Mouse (Mus musculus): Measurements from ENCODE around the gene Adgrb2.

The Adgrb2 gene

DNA sequence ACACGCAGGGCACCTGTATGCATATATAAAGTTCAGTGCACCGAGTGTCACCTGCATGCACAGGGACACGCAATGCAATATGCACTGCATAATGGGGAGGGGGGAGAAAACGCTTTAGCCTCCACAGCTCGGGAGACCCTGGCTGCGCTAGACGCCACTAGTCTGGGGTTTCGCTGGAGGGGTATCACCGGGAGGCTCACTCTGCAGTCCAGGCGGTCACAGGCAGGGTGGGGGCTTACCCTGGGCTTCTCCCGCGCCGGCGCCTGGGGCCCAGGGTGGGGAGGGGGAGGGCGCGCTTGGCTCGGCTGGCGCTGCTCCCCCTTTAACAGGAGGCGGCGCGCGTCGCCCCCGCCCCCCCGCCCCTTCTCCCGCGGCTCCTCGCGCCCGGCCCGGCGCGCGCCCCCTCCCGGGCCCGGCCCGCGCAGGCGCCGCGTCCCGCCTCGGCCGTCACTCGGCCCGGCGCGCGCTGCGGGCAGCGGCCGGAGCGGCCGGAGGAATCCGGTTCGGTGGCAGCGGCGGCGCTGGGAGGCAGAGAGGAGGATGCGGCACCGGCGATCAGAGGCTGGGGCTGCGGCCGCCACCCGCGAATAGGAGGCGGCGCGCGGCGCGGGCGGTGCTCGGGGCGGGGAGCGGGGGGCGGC lies at the start of gene Adgrb2:
TSS of gene Adgrb2 (plus strand) at position 450 of the 641 bp plus-strand sequence.
- peak in 1 of 2 experiments; percentile 30 for DNase-seq

DNA sequence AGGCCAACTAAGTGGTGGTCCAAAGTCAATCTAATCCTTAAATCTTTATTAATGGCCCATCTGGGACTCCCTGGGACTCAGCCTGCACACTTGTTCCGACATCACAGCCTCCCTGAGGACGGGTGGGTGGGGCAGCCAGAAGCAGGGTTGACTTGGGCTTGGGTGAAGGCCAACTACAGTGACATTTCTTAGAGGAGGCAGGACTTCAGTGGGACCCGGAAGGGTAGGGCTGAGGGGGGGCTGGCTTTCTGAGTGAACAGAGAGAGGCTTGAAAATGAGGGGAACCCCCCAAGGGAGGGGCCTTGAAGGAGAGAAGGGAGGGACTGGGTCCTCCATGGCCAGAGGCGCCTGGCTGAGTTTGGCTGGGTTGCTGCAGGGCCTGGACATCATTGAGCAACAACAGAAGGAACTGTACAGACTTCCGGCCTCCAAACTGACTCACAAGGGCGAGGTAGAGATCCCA lies 33.3 kb upstream of the Adgrb2 start:
- no peak for DNase-seq

DNA sequence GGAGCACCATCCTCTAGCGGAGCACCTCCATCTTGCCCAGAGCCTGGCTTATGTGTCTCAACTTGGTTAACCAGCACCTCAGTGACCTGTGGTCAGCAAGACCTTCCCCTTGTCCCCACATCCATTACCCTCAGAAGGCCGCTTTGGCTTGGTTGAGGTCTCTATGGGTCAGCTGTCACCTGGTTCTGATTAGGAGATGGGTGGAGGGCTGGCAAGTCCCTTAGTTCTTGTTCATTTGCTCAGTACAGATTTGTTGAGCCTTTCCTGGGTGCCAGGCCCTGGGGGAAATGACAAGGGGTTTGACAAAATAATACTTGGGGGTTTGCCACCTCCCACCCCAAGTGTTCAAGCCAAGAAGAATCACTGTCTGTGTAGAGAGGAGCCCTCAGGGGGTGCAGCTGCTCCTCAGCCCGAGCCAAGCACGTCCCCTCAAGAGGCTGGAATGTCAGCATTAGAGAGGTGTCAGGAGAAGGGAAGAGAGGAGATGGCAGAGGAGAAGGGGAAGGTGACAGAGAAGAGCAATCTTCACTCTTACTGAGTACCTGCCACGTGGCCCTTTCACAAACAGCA lies 32.3 kb upstream of the Adgrb2 start:
- no peak for DNase-seq

GRCm38 (mm10) chr4:129954527-129954926 lies 30.1 kb upstream of the Adgrb2 start:
- no peak for DNase-seq

DNA sequence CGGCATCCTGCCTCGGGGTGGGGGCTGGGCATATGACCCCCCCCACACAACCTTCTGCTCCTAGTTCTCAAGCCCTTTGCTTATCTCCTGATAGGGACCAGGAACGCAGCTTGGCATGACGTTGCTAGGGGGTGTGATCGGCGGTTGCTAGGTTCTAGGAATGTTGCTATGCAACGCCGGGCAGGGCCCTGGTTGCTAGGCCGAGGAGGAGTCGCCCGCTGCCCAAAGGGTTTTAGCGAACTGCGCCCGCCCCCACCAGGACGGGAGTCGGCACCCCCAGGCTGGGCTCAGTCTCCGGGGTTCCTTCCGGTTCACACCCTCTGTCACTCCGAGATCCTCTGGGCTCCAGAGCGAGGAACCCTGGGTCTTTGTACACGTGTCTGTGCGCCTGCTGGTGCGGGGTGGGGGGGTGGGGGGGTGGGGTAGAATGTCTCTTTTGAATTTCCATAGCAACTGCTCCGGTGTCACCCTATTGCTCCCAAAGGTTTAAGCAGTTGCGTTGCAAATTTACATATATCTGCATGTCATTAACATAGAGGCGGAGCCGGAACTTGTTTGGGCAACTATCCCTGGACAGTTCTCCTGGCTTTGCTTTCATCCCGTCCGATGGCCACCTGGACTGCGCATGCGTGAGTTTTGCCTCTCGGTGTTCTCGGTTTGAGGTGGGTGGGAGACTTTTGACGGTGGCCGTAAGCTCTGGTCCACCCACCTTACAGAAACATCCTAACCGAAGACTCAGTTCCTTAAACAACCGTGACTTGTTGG lies 24.3 kb upstream of the Adgrb2 start:
- peak; percentile 63 to 67 for DNase-seq

DNA sequence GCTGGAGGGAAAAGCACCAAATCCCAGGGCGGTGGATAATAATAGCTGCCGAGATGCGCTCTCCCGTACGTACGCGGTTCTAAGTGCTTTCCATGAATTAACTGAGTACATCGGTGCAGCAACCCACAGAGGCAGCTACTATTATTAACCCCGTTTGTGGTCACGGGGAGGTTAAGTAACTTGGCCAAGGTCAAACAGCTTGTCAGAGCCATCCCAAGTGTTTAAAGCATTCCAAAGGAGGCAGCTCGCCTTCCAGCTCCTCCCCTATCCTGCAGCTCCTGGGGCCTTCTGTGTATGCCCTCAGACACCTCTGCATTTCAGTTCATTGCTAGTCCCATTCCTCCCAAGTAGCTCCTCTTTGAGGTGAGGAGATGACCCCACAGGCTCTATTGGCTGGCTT lies 19.4 kb upstream of the Adgrb2 start:
- DNase-seq: no peak

DNA sequence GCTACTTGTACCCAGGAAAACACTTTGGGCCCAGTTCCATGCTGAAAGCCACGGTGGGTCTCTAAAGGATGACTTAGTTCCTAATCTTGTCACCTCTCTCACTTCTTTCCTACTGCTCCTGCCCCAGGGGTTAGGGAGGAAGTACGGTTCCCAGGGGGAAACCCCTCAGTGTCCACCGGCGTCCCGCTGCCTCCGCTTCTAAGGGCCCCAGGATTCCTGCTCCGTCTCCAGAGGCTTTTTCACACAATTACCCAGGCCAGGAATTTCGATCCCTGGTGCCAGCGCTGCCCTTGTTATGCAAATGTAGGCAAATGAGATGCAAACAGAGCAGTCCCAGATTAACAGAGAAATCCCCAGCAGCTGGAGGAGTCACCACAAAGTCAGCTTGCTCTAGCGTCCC lies 18.5 kb upstream of the Adgrb2 start:
- DNase-seq: peak in 1 of 2 experiments; percentile 23

GRCm38 (mm10) chr4:129967024-129968014 lies 17.4 kb upstream of the Adgrb2 start:
- no peak for DNase-seq

GRCm38 (mm10) chr4:129970168-129970567 lies 14.5 kb upstream of the Adgrb2 start:
- no peak for DNase-seq

GRCm38 (mm10) chr4:129970861-129971260 lies 13.8 kb upstream of the Adgrb2 start:
- DNase-seq: no peak

DNA sequence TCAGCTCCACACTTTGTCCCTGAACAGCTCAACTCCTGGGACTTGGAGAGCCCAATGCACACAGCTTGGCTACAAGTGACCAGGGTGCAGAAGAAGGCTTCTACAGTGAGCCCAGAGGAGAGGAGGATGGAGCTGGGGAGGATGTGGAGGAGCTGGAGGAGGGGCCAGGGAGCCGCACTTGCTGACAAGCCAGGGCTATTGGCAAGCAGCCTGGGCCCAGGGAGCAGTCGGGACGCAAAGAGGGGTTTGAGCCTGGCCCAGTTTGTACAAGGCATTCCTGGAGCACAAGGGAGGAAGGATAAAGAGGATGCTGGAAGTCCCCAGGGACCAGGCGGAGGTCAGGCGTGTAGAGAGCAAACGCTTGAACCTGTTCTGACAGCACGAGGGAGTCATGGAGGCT lies 12.7 kb upstream of the Adgrb2 start:
- no peak for DNase-seq

DNA sequence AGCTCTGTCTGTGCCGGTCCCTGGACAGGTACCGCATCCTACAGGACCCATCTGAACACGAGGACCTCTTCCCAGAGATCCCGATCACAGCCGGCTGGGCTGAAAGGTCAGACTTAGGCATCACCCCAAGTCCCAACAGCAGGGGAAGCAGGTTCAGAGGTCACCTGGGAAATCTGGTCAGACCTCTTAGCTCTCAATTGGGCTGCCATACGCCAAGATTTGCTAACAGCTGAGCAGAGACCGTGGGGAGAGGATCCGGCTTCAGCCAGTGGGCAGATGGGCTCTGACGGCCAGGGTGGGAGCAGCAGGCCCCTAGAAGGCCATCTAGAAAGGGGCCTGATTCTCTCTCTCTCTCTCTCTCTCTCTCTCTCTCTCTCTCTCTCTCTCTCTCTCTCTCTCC lies 10.4 kb upstream of the Adgrb2 start:
- DNase-seq: no peak

GRCm38 (mm10) chr4:129977256-129977655 lies 7.4 kb upstream of the Adgrb2 start:
- DNase-seq: no peak

GRCm38 (mm10) chr4:129978227-129978626 lies 6.4 kb upstream of the Adgrb2 start:
- DNase-seq: no peak

GRCm38 (mm10) chr4:129978930-129979329 lies 5.7 kb upstream of the Adgrb2 start:
- no peak for DNase-seq

DNA sequence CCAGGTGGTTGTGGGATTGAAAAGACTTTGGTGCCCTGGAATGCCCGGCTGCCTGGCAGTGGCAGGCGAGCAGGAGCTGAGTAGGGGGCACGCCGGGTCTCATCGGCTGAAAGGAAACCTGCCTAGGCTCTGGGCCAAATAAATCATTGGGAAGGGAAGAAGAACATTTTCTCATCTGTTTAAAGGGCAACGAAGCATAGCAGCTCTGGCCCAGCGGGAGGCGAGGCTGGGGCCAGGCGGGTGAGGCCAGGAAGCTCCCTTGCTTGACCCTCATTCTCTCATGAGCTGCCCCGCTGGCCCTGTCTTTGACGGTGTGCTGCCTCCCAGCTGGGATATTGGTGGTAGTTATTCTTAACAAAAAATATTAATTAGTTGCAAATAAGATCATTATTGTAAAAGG lies 3.0 kb upstream of the Adgrb2 start:
- no peak for DNase-seq

GRCm38 (mm10) chr4:129983046-129983445 lies 1.6 kb upstream of the Adgrb2 start:
- DNase-seq: no peak

GRCm38 (mm10) chr4:129983764-129984420 lies 778 bp upstream of the Adgrb2 start:
- peak; percentile 57 to 62 for DNase-seq

DNA sequence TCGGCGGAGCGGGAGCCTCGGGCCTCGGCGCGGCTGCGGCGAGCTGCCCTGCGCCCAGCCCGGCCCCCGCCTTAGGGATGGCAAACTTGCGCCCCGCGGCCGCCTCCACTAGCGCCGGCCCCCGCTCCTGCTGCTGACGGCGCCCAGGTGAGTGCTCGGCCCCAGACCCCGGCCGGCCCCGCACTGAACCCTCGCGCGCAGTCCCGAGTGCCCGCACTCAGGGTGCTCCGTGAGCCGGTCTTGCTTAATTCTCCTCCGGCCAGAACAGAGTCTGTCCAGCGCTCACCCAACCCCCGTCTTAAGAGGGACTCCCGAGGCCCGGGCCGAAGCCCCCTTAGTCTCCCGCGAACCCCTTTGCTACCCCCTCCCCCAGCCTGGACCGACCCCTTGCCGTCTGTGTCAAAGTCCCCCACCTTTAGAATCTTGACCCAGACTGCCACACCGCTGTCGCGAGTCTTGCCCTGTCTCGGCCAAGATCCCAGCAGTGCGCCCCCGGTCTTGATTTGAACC lies 546 bp downstream of the Adgrb2 start:
- DNase-seq: peak; percentile 21 to 23

GRCm38 (mm10) chr4:129985671-129986441 lies 1.2 kb downstream of the Adgrb2 start:
- DNase-seq: peak; percentile 68 to 69

Measured in B cell, adult 2 months (primary cell).